Mouse (Mus musculus) E14TG2a.4 (cell line): Measurements from ENCODE around the gene Clasrp.

Experiments used
- CTCF ChIP-seq: conservative IDR thresholded peaks from 2 replicates; pipeline ENCODE4 v1.5.1; 2014; ENCODE audit warnings: low read length
- POU5F1 ChIP-seq: IDR thresholded peaks from 2 replicates; pipeline ENCODE4 v1.6.1; 2014; ENCODE audit warnings: low read length, borderline replicate concordance

DNA sequence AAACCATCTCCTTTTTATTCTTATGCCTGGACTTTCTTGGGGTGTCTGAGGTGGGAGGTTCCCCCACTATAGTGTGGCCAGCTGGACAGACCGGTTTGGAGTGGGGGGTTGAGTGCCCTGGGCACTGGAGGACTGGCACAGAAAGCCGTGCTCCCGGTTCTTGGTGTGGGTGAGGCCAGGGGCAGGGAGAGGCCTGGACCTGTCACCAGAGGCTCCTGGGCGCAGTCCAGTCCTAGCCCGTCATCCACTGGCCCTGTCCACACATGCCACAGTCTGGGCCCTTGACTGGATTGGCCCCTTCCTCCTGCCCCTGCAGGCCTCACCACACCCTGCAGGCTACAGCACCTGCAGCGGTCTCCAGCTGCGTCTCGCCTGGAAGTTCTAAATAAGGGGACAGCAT is 23.7 kb downstream of the Clasrp start:
- TF ChIP-seq CTCF: no peak
- no peak for TF ChIP-seq POU5F1
